Mouse (Mus musculus) C2C12 (cell line): ENCODE data around the gene Kdelr2.

Experiments used
- CEBPB ChIP-seq: IDR thresholded peaks from one replicate; pipeline ENCODE4 v1.6.1; 2011; ENCODE audit warnings: low read depth, mild to moderate bottlenecking, control low read depth, moderate library complexity
- CTCF ChIP-seq: IDR thresholded peaks from one replicate; pipeline ENCODE4 v1.5.1; 2011; ENCODE audit not compliant: control insufficient read depth, insufficient read depth, insufficient read length

- TF ChIP-seq CEBPB, result no peak
- TF ChIP-seq CTCF, result no peak
Measured at GRCm38 (mm10) chr5:143359263-143359662, 44.4 kb upstream of the Kdelr2 start.
